Mouse (Mus musculus): Measurements from ENCODE around the gene Tex50. TPM values are rescaled to one million over a fixed set of nuclear protein-coding genes. Genes with fewer than 3 reads are reported as not detected.
A peak's percentile ranks its signal among the peaks of the same experiment; 100 is the strongest.
"Not testable (repeated sequence)": the region's sequence is repeated elsewhere in the genome, so short reads cannot be mapped to it uniquely, and the experiment has no call there.

Gene Tex50
- total and polyA plus RNA-seq, 3 experiments, result not detected

- no peak overlapping the region for H3K4me3 ChIP-seq (replicated peaks in 1 of 3; ENCODE audit: low read depth in 2 of 3, low read length in 2 of 3, poor library complexity in 1 of 3)
- dilution Hi-C loops (cut with MboI; ENCODE audit: extremely low pct_ligation_motif_present, extremely low pct_unique_long_range_greater_than_20kb, low sequenced_read_pairs), result no loop called here
- H3K79me2 ChIP-seq (replicated peaks; ENCODE audit: control insufficient read depth, extremely low read depth, insufficient read depth, poor library complexity, severe bottlenecking), result no peaks in the 10 kb centered on the region
- H3K27ac ChIP-seq (ENCODE audit: insufficient read depth, low read depth), result no peak overlapping the region
- DNase-seq (ENCODE audit: extremely low read depth), result no peak
- H3K4me2 ChIP-seq (ENCODE audit: insufficient read depth, low read depth, poor library complexity, severe bottlenecking), result no peak overlapping the region
- no peaks in the 10 kb centered on the region for H3K9me3 ChIP-seq (replicated peaks; ENCODE audit: low read length)
- no peak overlapping the region; the same call in 1 of the 2 replicates for H3K9ac ChIP-seq (ENCODE audit: insufficient read depth, low read depth)
- in situ Hi-C loops (cut with MboI; ENCODE audit: low pct_ligation_motif_present, low pct_unique_long_range_greater_than_20kb, low sequenced_read_pairs), result no loop called here
- H3K27me3 ChIP-seq (replicated peaks), result no peaks in the 10 kb centered on the region
- 0 out of 4 replicates have a peak, but pooled peaks cover 0 to 3% of the 10 kb centered on the region in 2 experiments for H3K4me1 ChIP-seq (ENCODE audit: control insufficient read depth in 1 of 2, insufficient read depth in 2 of 2)
- no peaks in the 10 kb centered on the region for H3K36me3 ChIP-seq (replicated peaks in 1 of 2; ENCODE audit: control insufficient read depth in 1 of 2, insufficient read depth in 1 of 2, low read length in 1 of 2)
- no peak for TF ChIP-seq HCFC1 (IDR thresholded peaks at IDR 0.05; ENCODE audit: low read depth, low read length)
Measured at GRCm38 (mm10) chr1:161151098-161151497, 8.0 kb downstream of the Tex50 start.

- in situ Hi-C loops (cut with MboI; ENCODE audit: low pct_ligation_motif_present, low pct_unique_long_range_greater_than_20kb, low sequenced_read_pairs), result no loop called here
- dilution Hi-C loops (cut with MboI; ENCODE audit: extremely low pct_ligation_motif_present, extremely low pct_unique_long_range_greater_than_20kb, low sequenced_read_pairs), result no loop called here
- peak; percentile 91 for TF ChIP-seq MAFK (IDR thresholded peaks at IDR 0.05; ENCODE audit: insufficient replicate concordance, low read length)
- no peak for TF ChIP-seq ZMIZ1 (IDR thresholded peaks at IDR 0.05; ENCODE audit: low read depth, low read length)
- Histone ChIP-seq H3K36me3 (replicated peaks in 1 of 2; ENCODE audit: control insufficient read depth in 1 of 2, insufficient read depth in 1 of 2, low read length in 1 of 2) (no peaks in the 10 kb centered on the region), H3K4me2 (ENCODE audit: insufficient read depth, low read depth, poor library complexity, severe bottlenecking) (no peak overlapping the region), H3K27ac (ENCODE audit: insufficient read depth, low read depth) (no peak overlapping the region), H3K4me1 (ENCODE audit: control insufficient read depth in 1 of 2, insufficient read depth in 2 of 2) (0 out of 4 replicates have a peak, but pooled peaks cover 0 to 3% of the 10 kb centered on the region in 2 experiments), H3K79me2 (replicated peaks; ENCODE audit: control insufficient read depth, extremely low read depth, insufficient read depth, poor library complexity, severe bottlenecking) (no peaks in the 10 kb centered on the region), H3K9ac (ENCODE audit: insufficient read depth, low read depth) (no peak overlapping the region), H3K27me3 (replicated peaks) (no peaks in the 10 kb centered on the region), H3K4me3 (replicated peaks in 1 of 3; ENCODE audit: low read depth in 2 of 3, low read length in 2 of 3, poor library complexity in 1 of 3) (no peak overlapping the region), H3K9me3 (replicated peaks; ENCODE audit: low read length) (peaks cover 3% of the 10 kb centered on the region)
- DNase-seq (ENCODE audit: extremely low read depth), result no peak
Measured at GRCm38 (mm10) chr1:161147888-161148287, 11.2 kb downstream of the Tex50 start.

- H3K79me2 ChIP-seq (replicated peaks; ENCODE audit: control insufficient read depth, extremely low read depth, insufficient read depth, poor library complexity, severe bottlenecking); H3K4me3 ChIP-seq (replicated peaks in 1 of 3; ENCODE audit: low read depth in 2 of 3, low read length in 2 of 3, poor library complexity in 1 of 3); DNase-seq (ENCODE audit: extremely low read depth); dilution Hi-C loops (cut with MboI; ENCODE audit: extremely low pct_ligation_motif_present, extremely low pct_unique_long_range_greater_than_20kb, low sequenced_read_pairs); H3K36me3 ChIP-seq (replicated peaks in 1 of 2; ENCODE audit: control insufficient read depth in 1 of 2, insufficient read depth in 1 of 2, low read length in 1 of 2); H3K4me2 ChIP-seq (ENCODE audit: insufficient read depth, low read depth, poor library complexity, severe bottlenecking); H3K9me3 ChIP-seq (replicated peaks; ENCODE audit: low read length); H3K9ac ChIP-seq (ENCODE audit: insufficient read depth, low read depth); H3K4me1 ChIP-seq (ENCODE audit: control insufficient read depth in 1 of 2, insufficient read depth in 2 of 2); in situ Hi-C loops (cut with MboI; ENCODE audit: low pct_ligation_motif_present, low pct_unique_long_range_greater_than_20kb, low sequenced_read_pairs); H3K27me3 ChIP-seq (replicated peaks); H3K27ac ChIP-seq (ENCODE audit: insufficient read depth, low read depth): not testable (repeated sequence)
Measured at GRCm38 (mm10) chr1:161145611-161146010, 13.5 kb downstream of the Tex50 start.

GRCm38 (mm10) chr1:161143216-161143615 lies 15.9 kb downstream of the Tex50 start:
- no peaks in the 10 kb centered on the region for H3K27me3 ChIP-seq (replicated peaks)
- no peak overlapping the region for H3K9ac ChIP-seq (ENCODE audit: insufficient read depth, low read depth)
- H3K4me3 ChIP-seq (replicated peaks in 1 of 3; ENCODE audit: low read depth in 2 of 3, low read length in 2 of 3, poor library complexity in 1 of 3), result no peak overlapping the region
- H3K9me3 ChIP-seq (replicated peaks; ENCODE audit: low read length), result peaks cover 3% of the 10 kb centered on the region
- dilution Hi-C loops (cut with MboI; ENCODE audit: extremely low pct_ligation_motif_present, extremely low pct_unique_long_range_greater_than_20kb, low sequenced_read_pairs) (no loop called here), in situ Hi-C loops (cut with MboI; ENCODE audit: low pct_ligation_motif_present, low pct_unique_long_range_greater_than_20kb, low sequenced_read_pairs) (no loop called here)
- H3K27ac ChIP-seq (ENCODE audit: insufficient read depth, low read depth), result no peak overlapping the region
- H3K4me2 ChIP-seq (ENCODE audit: insufficient read depth, low read depth, poor library complexity, severe bottlenecking), result no peak overlapping the region
- no peak for DNase-seq (ENCODE audit: extremely low read depth)
- TF ChIP-seq JUND (conservative IDR thresholded peaks at IDR 0.05; ENCODE audit: low read depth, low read length) (no peak), RAD21 (IDR thresholded peaks at IDR 0.05; ENCODE audit: low read depth, low read length) (no peak), NELFE (IDR thresholded peaks at IDR 0.05; ENCODE audit: low read depth, low read length) (no peak), TCF12 (IDR thresholded peaks at IDR 0.05; ENCODE audit: low read depth, low read length) (no peak), ZKSCAN1 (IDR thresholded peaks at IDR 0.05; ENCODE audit: borderline replicate concordance, low read depth, low read length) (no peak), MEF2A (IDR thresholded peaks at IDR 0.05; ENCODE audit: borderline replicate concordance, low read depth, low read length) (no peak), CHD1 (IDR thresholded peaks at IDR 0.05; ENCODE audit: low read depth, low read length) (no peak), MAFK (IDR thresholded peaks at IDR 0.05; ENCODE audit: insufficient replicate concordance, low read length) (no peak)
- peaks cover 3 to 8% of the 10 kb centered on the region in 2 experiments; a peak in 3 of 4 replicates for H3K4me1 ChIP-seq (ENCODE audit: control insufficient read depth in 1 of 2, insufficient read depth in 2 of 2)
- no peaks in the 10 kb centered on the region for H3K36me3 ChIP-seq (replicated peaks in 1 of 2; ENCODE audit: control insufficient read depth in 1 of 2, insufficient read depth in 1 of 2, low read length in 1 of 2)
- H3K79me2 ChIP-seq (replicated peaks; ENCODE audit: control insufficient read depth, extremely low read depth, insufficient read depth, poor library complexity, severe bottlenecking), result no peaks in the 10 kb centered on the region

Measured in CH12.LX (cell line).